Mouse (Mus musculus) heart, postnatal 4 days (tissue): Measurements from ENCODE around the gene Brinp2. TPM values are rescaled to one million over a fixed set of nuclear protein-coding genes. Genes with fewer than 3 reads are reported as not detected.

Experiments used
- DNase-seq: peaks from one replicate; pipeline ENCODE4 v3.0.0; 2021
- total RNA-seq, 2 experiments: library from RNA; stranded (reverse); gene quantifications; 2 replicates each; pipeline ENCODE4 v1.2.3; 2021

The Brinp2 gene
- total RNA-seq, 2 experiments from 2014 or later = 0.14 to 0.27 TPM

GRCm38 (mm10) chr1:158295270-158295669, 60.9 kb downstream of the Brinp2 start:
- DNase-seq = no peak

- no peak for DNase-seq
These were observed 70.9 kb downstream of the Brinp2 start for GRCm38 (mm10) chr1:158285198-158285597.

GRCm38 (mm10) chr1:158283869-158284268, 72.3 kb downstream of the Brinp2 start:
- DNase-seq = no peak

- no peak for DNase-seq
These were observed 84.1 kb downstream of the Brinp2 start for GRCm38 (mm10) chr1:158272058-158272457.

- DNase-seq = peak; percentile 44
These were observed 89.0 kb downstream of the Brinp2 start for GRCm38 (mm10) chr1:158267020-158267571.

- no peak for DNase-seq
These were observed 89.7 kb downstream of the Brinp2 start for GRCm38 (mm10) chr1:158266293-158267019.

- no peak for DNase-seq
These were observed 96.5 kb downstream of the Brinp2 start for GRCm38 (mm10) chr1:158259516-158260235.

GRCm38 (mm10) chr1:158258685-158259292, 97.3 kb downstream of the Brinp2 start:
- DNase-seq = no peak

GRCm38 (mm10) chr1:158255912-158256680, 100.0 kb downstream of the Brinp2 start:
- DNase-seq = no peak

GRCm38 (mm10) chr1:158252682-158253222, 103.4 kb downstream of the Brinp2 start:
- no peak for DNase-seq

- DNase-seq = no peak
These were observed 107.9 kb downstream of the Brinp2 start for GRCm38 (mm10) chr1:158248266-158248665.

- no peak for DNase-seq
These were observed 109.5 kb downstream of the Brinp2 start for GRCm38 (mm10) chr1:158246476-158247153.

GRCm38 (mm10) chr1:158245486-158245885, 110.6 kb downstream of the Brinp2 start:
- DNase-seq = no peak

- no peak for DNase-seq
These were observed 112.1 kb downstream of the Brinp2 start for GRCm38 (mm10) chr1:158244016-158244415.

- no peak for DNase-seq
These were observed 114.1 kb downstream of the Brinp2 start for GRCm38 (mm10) chr1:158241848-158242556.

- DNase-seq = no peak
These were observed 116.3 kb downstream of the Brinp2 start for GRCm38 (mm10) chr1:158239841-158240240.

- no peak for DNase-seq
These were observed 117.4 kb downstream of the Brinp2 start for GRCm38 (mm10) chr1:158238722-158239121.

GRCm38 (mm10) chr1:158228687-158229224, 127.4 kb downstream of the Brinp2 start:
- DNase-seq = no peak

- no peak for DNase-seq
These were observed 128.9 kb downstream of the Brinp2 start for GRCm38 (mm10) chr1:158227239-158227638.

- no peak for DNase-seq
These were observed 129.4 kb downstream of the Brinp2 start for GRCm38 (mm10) chr1:158226689-158227088.
